Mouse (Mus musculus) stomach, embryonic 16.5 days (tissue): ENCODE results near the gene Tmem108. TPM values are rescaled to one million over a fixed set of nuclear protein-coding genes. Genes with fewer than 3 reads are reported as not detected.

Experiments
- ATAC-seq: fragments of 200-750 bp; cut with Nextera tagmentation; 2 replicates; pipeline ENCODE4 v1.8.0; 2017; ENCODE audit warnings: moderate number of reproducible peaks, moderate TSS enrichment; ENCODE audit not compliant: insufficient read depth, low FRiP score
- H3K27ac ChIP-seq: fragments of 300-500 bp; sonication (generic); 2 replicates; pipeline ENCODE4 v1.5.1; 2014; ENCODE audit warnings: low read length
- H3K27me3 ChIP-seq: fragments of 300-500 bp; sonication (generic); 2 replicates; pipeline ENCODE4 v1.6.1; 2014; ENCODE audit warnings: low read length, control low read depth, mixed read lengths; ENCODE audit not compliant: control insufficient read depth, insufficient read depth
- H3K36me3 ChIP-seq: fragments of 300-500 bp; sonication (generic); 2 replicates; pipeline ENCODE4 v1.6.1; 2014; ENCODE audit warnings: low read length; ENCODE audit not compliant: control insufficient read depth, insufficient read depth
- H3K4me1 ChIP-seq: fragments of 300-500 bp; sonication (generic); 2 replicates; pipeline ENCODE4 v1.6.1; 2014; ENCODE audit warnings: low read length, control low read depth, mixed read lengths; ENCODE audit not compliant: control insufficient read depth, insufficient read depth
- H3K4me2 ChIP-seq: fragments of 300-500 bp; sonication (generic); 2 replicates; pipeline ENCODE4 v1.6.1; 2014; ENCODE audit warnings: low read depth, low read length, mixed read lengths
- H3K4me3 ChIP-seq: fragments of 300-500 bp; sonication (generic); replicated peaks from 2 replicates; pipeline ENCODE4 v1.5.1; 2014; ENCODE audit warnings: mild to moderate bottlenecking, low read length
- H3K9ac ChIP-seq: fragments of 300-500 bp; sonication (generic); 2 replicates; pipeline ENCODE4 v1.6.1; 2014; ENCODE audit warnings: low read length
- H3K9me3 ChIP-seq: fragments of 300-500 bp; sonication (generic); replicated peaks from 2 replicates; pipeline ENCODE4 v1.6.1; 2016; ENCODE audit warnings: low read length, control low read depth; ENCODE audit not compliant: control insufficient read depth
- WGBS: fragments of 180-500 bp; shearing (Covaris S2); extraction: QIAGEN DNeasy Blood & Tissue Kit; methylation state at CpG from one replicate; pipeline ENCODE4 v1.1.7; 2014; 5-methylcytosine and 5-hydroxymethylcytosine counted together
- polyA plus RNA-seq: library from polyadenylated mRNA; unstranded; fragments of >200 nt; fragmentation: Nextera tagmentation; extraction: Ambion mirVana; gene quantifications from 2 replicates; pipeline ENCODE4 v1.2.1, GENCODE M21; 2015

The Tmem108 gene
- polyA plus RNA-seq, result 9.7 and 10.3 TPM in 2 replicates

DNA sequence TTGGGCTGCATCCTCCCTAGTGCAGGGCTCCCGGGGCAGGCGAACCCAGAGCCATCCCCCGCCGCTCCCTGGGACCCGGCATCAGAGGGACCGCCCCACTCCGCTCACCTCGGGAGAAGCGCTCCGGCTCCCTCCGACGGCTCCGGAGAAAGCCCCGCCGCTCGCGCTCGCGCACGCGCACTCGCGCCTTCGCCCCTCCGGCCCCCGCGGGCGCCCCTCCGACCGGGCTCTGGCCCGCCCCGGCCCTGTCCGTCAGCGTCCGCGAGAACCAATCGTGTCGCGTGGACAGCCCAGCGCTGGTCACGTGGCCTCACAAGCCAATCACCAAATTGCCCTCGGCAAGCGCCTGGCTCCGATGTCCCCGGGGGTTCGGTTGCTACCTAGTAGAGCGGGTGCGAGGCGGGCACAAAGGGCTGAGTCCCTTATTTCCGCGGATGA lies at the start of gene Tmem108:
Gene Tmem108, minus strand, starts transcription at position 191 of the 438 bp plus-strand sequence.
- Histone ChIP-seq H3K9me3 (no peaks in the 10 kb centered on the region), H3K4me2 (peak within 1 kb of the TSS; percentile 99), H3K27me3 (peaks cover 25% of the 10 kb centered on the region), H3K27ac (no peak within 1 kb of the TSS; the same call in 1 of the 2 replicates), H3K36me3 (no peaks in the 10 kb centered on the region), H3K9ac (peak within 1 kb of the TSS; percentile 69), H3K4me3 (peak within 1 kb of the TSS; percentile 71), H3K4me1 (no peaks in the 10 kb centered on the region)
- peak; percentile 96 for ATAC-seq
- WGBS, result under 1% methylated on average over 49 of the region's 51 CpGs

DNA sequence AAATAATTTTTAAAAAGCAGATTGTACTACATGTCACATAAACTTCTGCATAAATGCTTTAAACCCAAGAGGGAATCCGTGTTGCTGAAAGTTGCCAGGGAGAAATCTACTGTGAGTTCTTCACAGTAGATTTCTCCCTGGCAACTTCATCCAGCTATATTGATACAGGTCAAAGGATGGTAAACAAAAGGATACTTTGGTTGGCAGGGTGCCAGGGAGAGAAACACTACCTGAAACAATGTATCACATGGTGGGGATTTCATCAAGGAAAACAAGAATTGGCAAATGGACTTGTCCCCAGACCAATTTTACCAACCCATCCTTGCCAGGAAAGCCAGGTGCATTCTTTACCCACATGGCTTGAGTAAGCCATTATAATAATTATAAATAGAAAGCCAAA lies 27.4 kb upstream of the Tmem108 start:
- Histone ChIP-seq H3K4me3 (no peak overlapping the region), H3K36me3 (no peaks in the 10 kb centered on the region), H3K4me2 (no peak overlapping the region), H3K27me3 (no peaks in the 10 kb centered on the region), H3K9ac (no peak overlapping the region), H3K27ac (no peak overlapping the region), H3K9me3 (no peaks in the 10 kb centered on the region), H3K4me1 (no peaks in the 10 kb centered on the region)
- 58% methylated on average over 1 of the region's 1 CpGs for WGBS
- ATAC-seq, result no peak

DNA sequence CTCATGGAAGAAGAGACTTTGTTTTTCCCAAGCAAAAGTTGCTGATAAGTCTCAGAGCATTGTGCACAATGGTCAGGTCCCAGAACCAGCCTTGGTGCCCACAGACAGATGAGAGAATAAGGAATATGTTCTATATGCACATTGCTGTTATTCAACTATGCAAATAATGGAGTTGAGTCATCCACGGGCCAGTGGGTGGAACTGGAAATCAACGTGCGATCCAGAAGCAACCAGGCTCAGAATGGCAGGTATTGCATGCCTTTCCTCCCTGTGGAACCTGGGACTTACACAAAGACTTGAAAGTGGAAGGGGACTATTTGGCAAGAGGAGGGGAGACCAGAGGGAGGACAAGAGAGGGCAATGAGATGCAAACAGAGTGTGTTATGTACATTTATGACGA lies 22.5 kb upstream of the Tmem108 start:
- H3K4me1 ChIP-seq, result no peaks in the 10 kb centered on the region
- WGBS, result 73% methylated on average over 4 of the region's 4 CpGs
- no peaks in the 10 kb centered on the region for H3K27me3 ChIP-seq

DNA sequence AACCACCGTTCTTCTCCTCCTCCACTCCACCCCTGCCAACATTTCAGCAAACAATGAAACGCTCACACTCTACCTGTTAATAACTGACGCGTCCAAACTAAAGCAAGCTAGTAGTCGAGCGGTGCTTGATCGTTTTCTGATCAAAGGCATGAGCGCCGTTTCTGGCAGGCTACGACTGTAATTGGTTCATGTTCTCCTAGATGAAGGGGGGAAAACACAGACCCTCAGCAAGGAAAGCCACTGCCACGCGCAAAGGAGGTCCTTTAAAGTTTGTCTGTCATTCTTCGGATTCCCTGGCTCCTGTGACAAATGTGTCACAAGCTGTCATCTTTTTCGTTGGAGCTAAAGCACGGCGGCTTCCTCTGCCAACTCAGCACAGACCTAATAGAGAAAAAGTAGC lies 21.6 kb upstream of the Tmem108 start:
- Histone ChIP-seq H3K27me3 (no peaks in the 10 kb centered on the region), H3K27ac (no peak overlapping the region), H3K36me3 (no peaks in the 10 kb centered on the region), H3K4me1 (no peaks in the 10 kb centered on the region), H3K9me3 (no peaks in the 10 kb centered on the region), H3K4me3 (no peak overlapping the region), H3K9ac (no peak overlapping the region), H3K4me2 (no peak overlapping the region)
- ATAC-seq, result no peak
- 61% methylated on average over 16 of the region's 16 CpGs for WGBS

More for the DNA sequence above, 22.5 kb upstream of the Tmem108 start:
- Histone ChIP-seq H3K4me2 (no peak overlapping the region), H3K9ac (no peak overlapping the region), H3K27ac (no peak overlapping the region), H3K9me3 (no peaks in the 10 kb centered on the region), H3K36me3 (no peaks in the 10 kb centered on the region), H3K4me3 (no peak overlapping the region)
- ATAC-seq, result no peak

DNA sequence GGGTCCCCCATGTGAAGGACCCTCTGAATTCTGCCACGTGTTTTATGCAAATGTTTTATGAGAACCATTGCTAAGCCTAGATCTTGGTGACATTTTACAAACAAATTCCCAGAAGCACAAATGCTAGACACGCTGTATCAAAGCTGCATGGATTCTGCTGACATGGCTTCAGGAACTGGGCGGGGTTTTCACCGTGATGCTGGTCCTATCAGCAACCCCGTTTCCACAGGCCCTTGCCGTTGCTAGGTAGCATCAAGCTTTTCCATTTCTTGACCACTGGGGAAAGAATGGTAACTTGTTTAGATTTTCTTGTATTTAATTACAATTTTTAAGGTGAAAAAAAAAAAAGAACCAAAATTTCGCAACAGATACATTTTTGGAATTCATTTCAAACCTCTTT lies 20.7 kb upstream of the Tmem108 start:
- Histone ChIP-seq H3K9ac (no peak overlapping the region), H3K4me1 (no peaks in the 10 kb centered on the region), H3K36me3 (no peaks in the 10 kb centered on the region), H3K27me3 (no peaks in the 10 kb centered on the region), H3K4me3 (no peak overlapping the region), H3K9me3 (no peaks in the 10 kb centered on the region), H3K4me2 (no peak overlapping the region), H3K27ac (no peak overlapping the region)
- ATAC-seq, result no peak
- 76% methylated on average over 7 of the region's 7 CpGs for whole genome bisulfite sequencing

DNA sequence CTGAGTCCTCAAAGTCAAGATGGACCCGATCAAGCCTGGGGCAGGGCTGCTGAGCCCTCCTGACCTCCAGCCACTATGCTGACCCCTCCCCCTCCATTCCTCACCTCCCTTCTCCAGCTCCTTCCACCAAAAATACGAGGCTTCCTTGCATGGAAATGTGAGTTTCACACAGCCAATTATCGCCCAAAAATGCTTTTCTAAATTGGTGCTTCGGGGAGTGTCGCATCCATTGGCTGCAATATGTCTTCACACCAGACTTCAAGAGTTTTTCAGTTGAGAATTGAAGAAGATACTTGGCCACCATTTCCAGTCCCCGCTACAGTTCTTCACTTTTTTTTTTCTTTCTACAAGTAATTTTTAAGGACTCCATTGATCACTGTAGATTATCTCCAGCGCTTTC lies 19.8 kb upstream of the Tmem108 start:
- Histone ChIP-seq H3K27me3 (no peaks in the 10 kb centered on the region), H3K4me2 (no peak overlapping the region), H3K4me3 (no peak overlapping the region), H3K36me3 (no peaks in the 10 kb centered on the region), H3K4me1 (no peaks in the 10 kb centered on the region), H3K9ac (no peak overlapping the region), H3K9me3 (no peaks in the 10 kb centered on the region), H3K27ac (no peak overlapping the region)
- 76% methylated on average over 7 of the region's 7 CpGs for WGBS
- ATAC-seq, result no peak

DNA sequence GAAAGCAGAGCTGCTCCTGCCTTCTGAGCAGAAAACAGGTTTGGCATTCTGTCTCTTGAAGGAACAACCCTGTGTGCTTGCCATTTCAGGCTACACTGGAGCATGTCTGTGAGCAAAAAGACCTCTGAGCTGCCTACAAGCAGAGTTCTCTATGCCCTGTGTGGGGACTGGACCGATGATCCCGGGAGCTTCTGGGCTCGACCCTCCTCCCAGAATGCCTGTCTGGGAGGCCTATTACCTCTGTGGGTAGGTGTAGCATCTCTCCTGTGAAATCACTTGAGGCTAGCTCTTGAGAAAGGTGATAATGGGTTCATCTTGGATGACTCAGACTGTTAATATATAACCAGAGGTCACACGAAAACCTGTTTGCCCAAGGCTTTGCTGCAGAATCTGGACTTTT lies 19.0 kb upstream of the Tmem108 start:
- H3K9me3 ChIP-seq, result no peaks in the 10 kb centered on the region
- H3K9ac ChIP-seq, result no peak overlapping the region
- no peaks in the 10 kb centered on the region for H3K27me3 ChIP-seq
- H3K4me2 ChIP-seq, result no peak overlapping the region
- no peak overlapping the region for H3K4me3 ChIP-seq
- whole genome bisulfite sequencing, result 73% methylated on average over 4 of the region's 4 CpGs
- no peak for ATAC-seq
- H3K27ac ChIP-seq, result no peak overlapping the region
- no peaks in the 10 kb centered on the region for H3K4me1 ChIP-seq
- H3K36me3 ChIP-seq, result no peaks in the 10 kb centered on the region

DNA sequence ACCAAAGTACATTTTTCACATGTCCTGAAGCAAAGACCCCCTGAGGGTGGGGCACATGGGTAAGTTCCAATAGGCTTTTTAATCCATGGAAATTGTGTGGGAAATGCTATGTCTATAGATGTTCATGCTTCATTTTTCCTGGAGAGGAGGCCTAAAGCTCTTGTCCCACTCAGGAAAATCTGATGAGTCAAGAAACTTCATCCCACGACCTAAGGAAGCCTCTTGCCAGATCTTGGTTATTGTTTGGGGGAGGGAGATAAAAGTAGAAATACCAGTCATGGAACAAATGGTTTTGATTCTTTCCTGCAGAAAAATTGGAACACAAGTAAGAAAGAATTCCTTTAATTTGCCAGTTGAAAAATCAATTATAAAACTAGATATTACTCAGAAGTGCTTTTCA lies 16.5 kb upstream of the Tmem108 start:
- H3K9me3 ChIP-seq, result no peaks in the 10 kb centered on the region
- no peaks in the 10 kb centered on the region for H3K27me3 ChIP-seq
- WGBS, result 40% methylated on average over 1 of the region's 1 CpGs
- no peak overlapping the region for H3K9ac ChIP-seq
- H3K4me2 ChIP-seq, result no peak overlapping the region
- ATAC-seq, result no peak
- no peak overlapping the region for H3K27ac ChIP-seq
- H3K36me3 ChIP-seq, result no peaks in the 10 kb centered on the region
- H3K4me3 ChIP-seq, result no peak overlapping the region
- H3K4me1 ChIP-seq, result no peaks in the 10 kb centered on the region

DNA sequence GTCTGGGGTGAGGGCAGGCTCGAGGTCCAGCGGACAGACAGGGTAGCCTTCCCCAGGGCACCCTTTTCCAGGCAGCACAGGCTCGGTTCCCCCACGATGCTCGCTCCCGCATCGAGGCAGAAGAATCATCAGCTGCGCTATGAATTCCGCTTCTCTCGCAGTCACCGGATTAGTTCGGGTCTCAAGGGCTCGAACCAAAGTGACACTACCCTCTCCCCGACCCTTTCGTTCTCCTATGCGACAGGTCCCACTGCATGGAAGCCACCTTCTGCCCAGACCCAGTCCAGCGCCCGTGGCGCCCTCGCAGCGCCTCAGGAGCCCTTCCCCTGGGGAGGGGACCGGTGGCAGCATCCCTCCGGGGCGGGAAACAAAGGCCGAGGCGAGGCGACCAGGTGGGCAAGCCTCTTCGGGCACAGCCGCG lies 476 bp downstream of the Tmem108 start:
- H3K36me3 ChIP-seq, result no peaks in the 10 kb centered on the region
- no peak overlapping the region; the same call in 1 of the 2 replicates for H3K27ac ChIP-seq
- H3K9ac ChIP-seq, result peak overlapping the region; percentile 69
- peak overlapping the region; percentile 71 for H3K4me3 ChIP-seq
- H3K27me3 ChIP-seq, result peaks cover 25% of the 10 kb centered on the region
- under 1% methylated on average over 30 of the region's 30 CpGs for WGBS
- peak; percentile 18; the same call in 1 of the 2 replicates for ATAC-seq
- peak overlapping the region; percentile 99 for H3K4me2 ChIP-seq
- H3K4me1 ChIP-seq, result no peaks in the 10 kb centered on the region
- no peaks in the 10 kb centered on the region for H3K9me3 ChIP-seq

DNA sequence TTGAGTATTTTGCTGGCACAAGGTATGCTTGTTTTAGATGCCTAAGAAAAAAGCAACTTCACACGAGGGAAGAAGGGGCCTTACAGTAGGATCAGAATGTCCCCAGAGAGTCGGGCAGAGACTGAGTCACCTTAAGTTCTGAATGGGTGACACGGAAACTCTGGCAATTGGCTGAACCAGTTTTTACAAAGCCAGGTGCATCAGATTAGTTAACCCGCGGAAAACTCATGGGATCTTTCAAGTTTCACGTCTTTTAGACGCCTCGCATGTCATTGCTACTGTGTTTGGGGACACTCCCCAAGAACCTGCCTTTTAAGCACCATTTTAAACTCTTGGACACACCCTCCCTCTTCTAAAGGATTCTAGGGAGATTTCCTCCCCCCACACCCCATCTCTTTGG lies 1.3 kb downstream of the Tmem108 start:
- ATAC-seq, result no peak
- peak overlapping the region; percentile 99 for H3K4me2 ChIP-seq
- H3K27me3 ChIP-seq, result peaks cover 25% of the 10 kb centered on the region
- 25% methylated on average over 8 of the region's 8 CpGs for WGBS
- H3K4me1 ChIP-seq, result no peaks in the 10 kb centered on the region
- no peak overlapping the region for H3K27ac ChIP-seq
- H3K4me3 ChIP-seq, result peak overlapping the region; percentile 71
- H3K36me3 ChIP-seq, result no peaks in the 10 kb centered on the region
- H3K9ac ChIP-seq, result no peak overlapping the region
- no peaks in the 10 kb centered on the region for H3K9me3 ChIP-seq
